Mouse (Mus musculus): ENCODE results near the gene Scfd2. TPM values are rescaled to one million over a fixed set of nuclear protein-coding genes. Genes with fewer than 3 reads are reported as not detected.

The Scfd2 gene
- total RNA-seq, 2 experiments from 2014 or later = 22.7 to 24.4 TPM

DNA sequence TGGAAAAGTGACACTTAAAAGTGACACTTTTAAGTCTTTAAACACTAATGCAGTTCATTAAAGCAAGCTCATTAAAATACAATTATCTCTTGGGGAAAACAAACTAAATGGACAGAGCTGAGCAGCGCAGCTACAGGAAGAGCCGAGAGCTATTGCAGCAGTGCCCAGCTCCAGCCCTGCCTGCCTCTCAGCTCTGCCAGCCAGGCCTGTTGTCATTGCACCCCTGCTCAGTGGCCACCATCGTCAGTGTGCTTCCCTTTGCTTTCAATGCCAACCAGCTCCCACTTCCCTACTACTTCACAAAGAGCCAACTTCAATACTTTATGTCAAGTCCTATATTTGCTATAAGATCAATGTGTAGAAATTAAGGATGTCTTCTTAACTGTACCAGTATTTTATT, 63.8 kb downstream of the Scfd2 start:
- DNase-seq (ENCODE audit: extremely low spot score in 1 of 2, low spot score in 1 of 2) = no peak

DNA sequence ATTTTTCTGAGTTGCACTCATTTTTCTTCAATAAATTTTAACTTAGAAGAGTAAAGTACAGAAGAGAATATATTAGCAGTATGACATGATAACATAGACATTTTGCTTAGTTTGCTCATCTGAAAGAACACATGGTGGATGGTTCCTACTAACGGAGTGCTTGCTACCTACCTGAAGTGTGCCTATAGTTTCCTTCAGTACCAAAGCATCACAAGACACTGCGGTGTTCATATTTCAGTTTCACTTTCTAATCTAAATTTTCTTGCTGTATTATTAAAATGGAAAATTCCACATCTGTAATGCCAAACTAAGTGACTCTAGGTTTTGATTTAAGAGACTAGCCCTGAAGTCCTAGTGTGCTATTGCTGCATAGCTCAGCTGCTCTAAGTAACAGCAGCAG, 74.8 kb downstream of the Scfd2 start:
- DNase-seq (ENCODE audit: extremely low spot score in 1 of 2, low spot score in 1 of 2) = no peak

- no peak for DNase-seq (ENCODE audit: extremely low spot score in 1 of 2, low spot score in 1 of 2)
These were observed 75.9 kb downstream of the Scfd2 start for GRCm38 (mm10) chr5:74455510-74456269.

DNA sequence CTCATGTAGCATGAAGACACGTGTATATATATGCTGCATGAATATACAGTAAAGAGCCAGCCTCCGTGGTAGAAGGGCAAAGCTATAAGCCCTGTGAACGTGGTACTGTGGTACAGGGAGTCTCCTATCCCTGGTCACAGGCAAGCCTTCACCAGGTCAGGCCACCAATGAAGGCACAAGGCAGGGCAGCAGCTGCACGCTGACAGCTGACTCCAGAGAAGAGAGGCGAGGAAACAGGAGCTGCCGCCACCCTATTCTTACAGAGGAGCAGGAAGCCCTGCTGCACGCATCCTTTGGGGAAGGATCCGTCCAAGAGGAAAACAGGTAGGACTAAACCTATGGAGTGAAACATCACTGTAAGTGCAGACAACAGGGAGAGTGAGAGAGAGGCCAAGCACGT, 76.5 kb downstream of the Scfd2 start:
- no peak for DNase-seq (ENCODE audit: extremely low spot score in 1 of 2, low spot score in 1 of 2)

DNA sequence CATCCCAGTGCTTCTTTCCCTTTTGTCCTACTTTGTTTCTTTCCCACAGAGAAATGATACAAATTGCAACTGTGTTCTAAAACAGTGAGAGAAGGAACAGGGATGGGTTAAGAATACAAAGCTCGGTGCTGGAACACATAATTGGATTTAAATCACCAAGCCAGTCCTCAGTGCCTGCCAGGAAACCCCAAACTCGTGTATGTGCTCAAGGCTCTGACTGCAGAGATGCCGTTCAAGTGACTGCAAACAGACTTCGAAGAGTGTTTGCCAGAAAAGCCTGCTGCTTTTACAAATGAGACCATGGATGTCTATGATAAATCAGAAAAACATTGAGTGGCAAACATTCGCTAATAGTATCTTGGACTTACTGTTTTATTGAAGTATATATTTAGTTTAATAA, 80.6 kb downstream of the Scfd2 start:
- no peak for DNase-seq (ENCODE audit: extremely low spot score in 1 of 2, low spot score in 1 of 2)

- no peak for DNase-seq (ENCODE audit: extremely low spot score in 1 of 2, low spot score in 1 of 2)
These were observed 83.8 kb downstream of the Scfd2 start for GRCm38 (mm10) chr5:74447517-74448334.

- DNase-seq (ENCODE audit: extremely low spot score in 1 of 2, low spot score in 1 of 2) = no peak
These were observed 85.7 kb downstream of the Scfd2 start for GRCm38 (mm10) chr5:74445861-74446260.

- no peak for DNase-seq (ENCODE audit: extremely low spot score in 1 of 2, low spot score in 1 of 2)
These were observed 93.2 kb downstream of the Scfd2 start for GRCm38 (mm10) chr5:74438353-74438752.

- DNase-seq (ENCODE audit: extremely low spot score in 1 of 2, low spot score in 1 of 2) = peak; percentile 57 to 86
These were observed 97.9 kb downstream of the Scfd2 start for GRCm38 (mm10) chr5:74433580-74434147.

GRCm38 (mm10) chr5:74432879-74433539, 98.5 kb downstream of the Scfd2 start:
- DNase-seq (ENCODE audit: extremely low spot score in 1 of 2, low spot score in 1 of 2) = no peak

DNA sequence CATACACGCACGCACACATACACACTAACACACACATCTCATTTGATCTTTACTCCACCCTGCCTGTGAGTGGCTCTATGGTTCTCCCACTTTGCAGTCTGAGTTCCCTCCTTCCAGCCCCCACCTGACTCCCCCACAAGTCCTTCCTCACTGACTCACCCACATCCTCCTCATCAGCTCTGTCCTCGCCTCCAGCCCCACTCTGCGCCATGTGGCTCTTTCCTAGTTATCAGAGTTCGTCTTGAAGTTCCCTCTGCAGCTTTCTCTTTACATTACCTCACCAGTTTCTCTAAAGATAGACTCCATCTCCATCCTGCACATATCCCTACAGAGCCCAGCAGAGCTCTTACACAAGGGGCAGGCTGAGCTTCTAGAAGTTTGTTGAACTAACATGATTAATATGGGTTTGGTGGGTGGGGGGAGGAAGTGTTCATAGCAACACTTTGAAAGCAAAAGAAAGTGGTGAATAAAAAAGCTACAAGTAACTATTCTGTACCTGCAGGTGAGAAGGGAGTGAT, 110.9 kb downstream of the Scfd2 start:
- DNase-seq (ENCODE audit: extremely low spot score in 1 of 2, low spot score in 1 of 2) = no peak

GRCm38 (mm10) chr5:74412557-74412956, 119.0 kb downstream of the Scfd2 start:
- no peak for DNase-seq (ENCODE audit: extremely low spot score in 1 of 2, low spot score in 1 of 2)

GRCm38 (mm10) chr5:74404887-74405286, 126.7 kb downstream of the Scfd2 start:
- DNase-seq (ENCODE audit: extremely low spot score in 1 of 2, low spot score in 1 of 2) = no peak

DNA sequence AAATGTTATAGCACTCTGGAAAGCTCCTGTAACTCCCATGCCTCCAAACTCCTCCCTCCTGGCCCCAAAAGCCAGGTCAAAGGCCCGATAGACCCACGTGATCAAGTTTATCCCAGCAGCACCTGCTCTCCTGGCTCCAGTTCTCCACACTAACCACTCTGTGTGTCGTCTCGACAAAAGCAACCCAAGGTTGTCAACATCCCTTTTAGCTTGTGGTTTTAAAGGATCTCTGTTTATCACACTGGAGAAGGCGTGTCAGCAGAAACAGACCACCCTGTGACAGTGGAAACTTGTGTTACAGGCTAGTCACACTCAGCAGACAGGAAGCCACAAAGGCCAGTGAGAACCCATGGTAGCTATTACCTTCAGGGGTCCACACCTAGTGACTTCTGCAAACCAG, 127.5 kb downstream of the Scfd2 start:
- no peak for DNase-seq (ENCODE audit: extremely low spot score in 1 of 2, low spot score in 1 of 2)

- no peak for DNase-seq (ENCODE audit: extremely low spot score in 1 of 2, low spot score in 1 of 2)
These were observed 128.9 kb downstream of the Scfd2 start for GRCm38 (mm10) chr5:74402626-74403025.

DNA sequence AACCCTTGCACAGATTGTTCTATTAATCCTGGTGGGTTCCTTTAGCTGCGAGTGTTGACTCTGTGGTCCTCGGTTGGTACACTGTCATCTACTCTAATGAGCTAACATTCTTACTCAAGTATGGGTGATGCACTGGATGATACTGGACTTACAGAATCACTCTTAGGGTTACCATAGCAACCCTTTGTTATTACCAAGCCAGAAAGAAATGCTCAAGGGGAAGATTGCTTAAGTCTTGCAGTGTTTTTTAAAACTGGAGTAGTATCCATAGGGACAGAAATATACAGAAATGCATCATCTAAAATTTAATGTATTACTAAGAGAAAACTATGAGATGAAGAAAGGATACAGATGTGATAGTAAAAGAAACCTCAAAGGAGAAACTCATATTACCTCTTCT, 139.8 kb downstream of the Scfd2 start:
- no peak for DNase-seq (ENCODE audit: extremely low spot score in 1 of 2, low spot score in 1 of 2)

DNA sequence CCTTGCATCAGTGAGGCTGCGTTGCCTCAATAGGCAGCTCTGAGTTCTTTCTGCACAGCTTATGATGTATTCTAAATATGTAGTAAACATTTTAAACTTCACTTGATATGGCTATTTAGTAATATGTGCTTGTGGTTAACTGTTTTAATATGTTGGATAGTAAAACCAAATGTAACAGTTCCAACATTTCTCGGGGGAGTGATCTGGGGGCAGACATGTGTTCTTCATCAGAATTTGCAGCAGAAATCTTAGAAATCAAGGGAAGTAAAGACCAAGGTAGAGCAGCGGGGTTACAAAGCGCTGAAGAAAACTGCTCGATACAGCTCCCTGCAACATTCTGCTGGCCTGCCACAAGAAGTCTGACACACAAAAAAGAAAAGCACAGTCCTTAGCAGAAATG, 140.2 kb downstream of the Scfd2 start:
- no peak for DNase-seq (ENCODE audit: extremely low spot score in 1 of 2, low spot score in 1 of 2)

DNA sequence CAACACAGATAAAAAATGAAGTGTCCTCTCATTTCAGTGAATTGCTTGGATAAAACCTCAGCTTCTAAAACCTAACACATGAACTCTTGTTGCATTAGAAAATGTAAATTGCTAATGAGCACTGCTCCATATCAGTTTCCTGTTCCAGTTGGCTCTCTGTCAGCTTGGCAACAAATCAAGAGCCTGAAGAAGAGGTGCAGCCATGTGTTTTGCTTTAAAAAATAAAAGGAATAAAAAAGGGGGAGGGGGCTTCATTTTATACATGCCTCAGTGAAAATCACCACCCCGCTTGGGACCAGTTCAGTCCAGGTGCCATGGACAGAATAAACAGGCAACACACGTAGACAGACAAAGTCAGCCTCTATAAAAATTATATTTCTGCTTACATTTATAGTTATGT, 142.7 kb downstream of the Scfd2 start:
- DNase-seq (ENCODE audit: extremely low spot score in 1 of 2, low spot score in 1 of 2) = no peak

DNA sequence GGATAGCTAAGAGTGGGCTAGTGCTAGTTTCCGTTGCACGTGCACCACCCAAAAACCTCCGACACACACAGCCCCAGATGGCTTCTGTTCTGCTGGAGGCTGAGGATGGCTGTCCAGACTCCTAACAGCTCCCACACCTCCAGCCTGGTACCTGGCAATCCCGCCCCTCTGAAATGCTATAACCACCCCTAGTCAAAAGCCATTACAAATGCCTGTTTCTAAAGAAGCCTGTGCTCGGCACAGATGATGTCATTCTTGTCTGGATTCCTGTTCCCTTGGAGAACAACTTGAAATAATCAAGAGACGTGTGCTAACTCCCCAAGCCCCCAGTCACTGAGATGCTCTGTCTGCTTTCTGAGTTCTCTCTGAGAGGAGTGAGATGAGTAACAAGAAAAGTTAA, 143.5 kb downstream of the Scfd2 start:
- no peak for DNase-seq (ENCODE audit: extremely low spot score in 1 of 2, low spot score in 1 of 2)

DNA sequence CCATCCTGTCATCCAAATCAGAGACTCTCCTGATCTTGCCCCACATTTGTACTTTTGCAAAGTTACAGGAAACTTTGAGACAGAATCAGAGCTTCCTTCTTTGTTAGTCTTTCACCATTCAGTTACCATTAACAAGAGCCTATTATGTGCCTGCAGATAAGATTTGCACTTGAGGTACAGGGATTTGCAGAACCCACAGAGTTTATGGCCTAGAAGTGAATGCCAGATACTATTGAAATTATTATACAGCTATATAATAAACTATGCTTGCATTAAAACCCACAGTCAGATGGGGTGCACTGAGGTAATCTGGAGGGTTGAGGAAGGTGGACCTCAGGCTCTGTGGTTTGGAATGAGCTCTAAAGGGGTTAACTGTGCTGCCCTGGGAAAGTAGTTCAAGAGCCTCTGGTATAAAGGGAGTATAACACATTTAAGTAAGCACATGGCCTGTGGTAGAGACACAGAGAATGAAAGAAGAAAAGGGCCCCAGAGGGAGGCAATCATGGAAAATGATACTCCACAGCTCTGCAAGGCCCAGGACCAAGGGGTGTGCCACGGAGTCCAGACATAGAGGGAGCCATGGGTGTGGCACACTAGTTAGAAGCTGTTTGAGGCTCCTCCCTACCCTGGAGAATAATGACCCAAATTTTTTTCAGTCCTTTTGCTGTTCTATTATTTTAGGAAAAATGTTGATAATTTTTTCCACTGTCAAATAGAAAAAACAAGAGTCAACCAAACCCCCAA, 144.2 kb downstream of the Scfd2 start:
- no peak for DNase-seq (ENCODE audit: extremely low spot score in 1 of 2, low spot score in 1 of 2)

All from layer of hippocampus, postnatal 25 days (tissue).